Mouse (Mus musculus) cerebellum, adult 2 months (tissue): ENCODE results near the gene Gm36210.

Source experiments
- CTCF ChIP-seq: fragments of 200-500 bp; IDR thresholded peaks from 2 replicates; pipeline ENCODE4 v1.5.1; 2011; ENCODE audit warnings: low read depth, mild to moderate bottlenecking, control low read depth, low read length, moderate library complexity, borderline replicate concordance; ENCODE audit not compliant: insufficient read depth
- POLR2A ChIP-seq: fragments of 200-500 bp; IDR thresholded peaks from 2 replicates; pipeline ENCODE4 v1.6.1; 2011; ENCODE audit warnings: low read length, control low read depth, borderline replicate concordance; ENCODE audit not compliant: insufficient read depth

DNA sequence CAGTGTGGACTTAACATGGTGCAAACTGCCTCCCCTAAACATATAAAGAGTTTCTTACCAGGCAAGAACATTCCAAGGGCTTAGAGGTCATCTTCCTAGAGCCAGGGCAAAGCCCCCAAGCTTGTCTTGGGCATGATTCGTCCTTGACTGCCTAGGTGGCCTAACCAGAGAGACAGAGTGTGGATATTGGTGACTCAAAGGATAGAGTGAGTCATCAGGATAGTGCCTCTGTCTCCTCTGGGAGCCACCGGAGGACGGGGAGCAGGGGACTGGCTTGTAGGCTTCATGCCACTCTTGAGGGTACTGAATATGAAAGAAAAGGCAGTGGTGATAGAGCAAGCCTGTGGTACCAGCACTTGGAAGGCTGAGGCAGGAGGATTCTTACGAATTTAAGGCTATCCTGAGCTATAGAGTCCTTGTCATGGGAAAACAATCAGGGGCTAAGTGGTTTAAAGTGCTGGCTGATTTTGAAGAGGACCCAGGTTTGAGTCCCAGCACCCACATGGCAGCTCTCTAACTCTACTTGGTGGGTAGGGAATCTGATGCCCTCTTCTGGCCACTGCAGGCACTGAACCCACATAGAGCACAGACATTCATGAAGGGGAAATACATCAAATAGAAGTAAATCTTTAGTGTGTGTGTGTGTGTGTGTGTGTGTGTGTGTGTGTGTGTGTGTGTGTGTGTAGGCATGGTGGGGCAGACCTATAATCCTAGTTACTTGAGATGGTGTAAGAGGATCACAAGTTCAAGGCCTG, 28.0 kb upstream of the Gm36210 start:
- no peak for TF ChIP-seq POLR2A
- no peak; the same call in 1 of the 2 replicates for TF ChIP-seq CTCF
